ENCODE assay signal across 1 mouse cellular context in the genomic region with DNA sequence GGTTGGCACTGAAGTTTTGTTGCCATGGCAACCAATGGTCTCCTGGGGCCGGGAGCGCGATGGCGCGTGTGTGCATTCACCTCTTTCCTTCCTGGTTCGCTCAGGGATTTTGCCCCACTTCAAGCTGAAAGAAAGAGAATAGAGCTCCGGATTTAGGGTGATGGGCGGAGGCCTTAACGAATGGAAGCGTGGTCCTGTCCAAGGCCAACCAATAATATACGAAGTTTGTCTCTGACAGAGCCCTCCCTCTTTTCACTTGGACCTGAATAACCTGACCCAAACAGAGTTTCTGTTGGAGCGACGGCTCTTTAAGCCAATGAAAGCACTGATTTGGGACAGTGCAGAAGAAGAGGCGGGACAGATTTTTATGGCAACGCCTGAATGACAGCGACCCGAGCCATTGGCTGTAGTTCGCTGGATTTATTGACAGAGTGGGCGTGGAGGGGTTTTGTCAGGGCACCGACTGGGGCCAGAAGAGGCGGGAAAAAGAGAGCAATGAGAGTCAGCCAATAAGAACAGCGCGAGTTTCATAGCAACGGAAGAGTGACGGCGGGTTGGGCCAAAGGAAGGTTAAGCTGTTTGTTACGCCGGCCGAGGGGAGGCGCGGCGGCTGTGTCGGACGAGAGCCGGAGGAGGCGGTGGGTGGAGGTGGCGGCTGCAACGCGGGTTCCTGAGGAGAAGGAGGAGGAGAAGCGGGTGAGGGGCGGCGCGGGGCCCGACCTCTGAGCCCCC.
TF ChIP-seq lines count a peak whose summit lies in the region.

A gene (plus strand): TSS at position 572 of the 732 bp plus-strand sequence.

TF ChIP-seq in MEL, 35 proteins besides CTCF, POLR2A, EP300 and RAD21 (continued from another document):
- no peak for TF ChIP-seq POLR2AphosphoS5 (IDR thresholded peaks at IDR 0.05; ENCODE audit: borderline replicate concordance, low read depth, low read length)
- TF ChIP-seq ZC3H11A (IDR thresholded peaks at IDR 0.05; ENCODE audit: low read depth, low read length), result no peak
- TF ChIP-seq GABPA (IDR thresholded peaks at IDR 0.05; ENCODE audit: low read depth, low read length), result no peak
- TF ChIP-seq HCFC1 (IDR thresholded peaks at IDR 0.05; ENCODE audit: low read depth, low read length), result peak; percentile 70
- TF ChIP-seq ETS1 (IDR thresholded peaks at IDR 0.05; ENCODE audit: low read depth, low read length), result no peak
- TF ChIP-seq TAL1 (IDR thresholded peaks at IDR 0.05; ENCODE audit: low read length), result no peak
- TF ChIP-seq GATA1 (IDR thresholded peaks at IDR 0.05; ENCODE audit: low read depth, low read length), result no peak
- TF ChIP-seq SIN3A (IDR thresholded peaks at IDR 0.05; ENCODE audit: low read length), result peak; percentile 64
- TF ChIP-seq BHLHE40 (IDR thresholded peaks at IDR 0.05; ENCODE audit: borderline replicate concordance, low read depth, low read length), result no peak
- no peak for TF ChIP-seq JUND (IDR thresholded peaks at IDR 0.05; ENCODE audit: low read depth, low read length)
- TF ChIP-seq NELFE (IDR thresholded peaks at IDR 0.05; ENCODE audit: low read depth, low read length), result peak; percentile 73; the same call in 1 of the 2 replicates
- TF ChIP-seq CHD2 (IDR thresholded peaks at IDR 0.05; ENCODE audit: low read length), result peak; percentile 90
- TF ChIP-seq MYB (IDR thresholded peaks at IDR 0.05; ENCODE audit: low read depth, low read length), result no peak
- no peak for TF ChIP-seq ZKSCAN1 (IDR thresholded peaks at IDR 0.05; ENCODE audit: low read depth, low read length)
